Mouse (Mus musculus) midbrain, embryonic 10.5 days (tissue): ENCODE measurements around the gene Tiam1. TPM values are rescaled to one million over a fixed set of nuclear protein-coding genes. Genes with fewer than 3 reads are reported as not detected.

Source experiments
- DNase-seq: peaks from one replicate; pipeline ENCODE4 v3.0.0-alpha.2; 2017; ENCODE audit warnings: low spot score
- H3K27ac ChIP-seq: fragments of 300-500 bp; sonication (generic); replicated peaks from 2 replicates; pipeline ENCODE4 v1.5.1; 2016; ENCODE audit warnings: mild to moderate bottlenecking
- H3K27me3 ChIP-seq: fragments of 300-500 bp; sonication (generic); 2 replicates; pipeline ENCODE4 v1.6.1; 2016; ENCODE audit warnings: low read depth, mild to moderate bottlenecking; ENCODE audit not compliant: poor library complexity, severe bottlenecking
- H3K36me3 ChIP-seq: fragments of 300-500 bp; sonication (generic); 2 replicates; pipeline ENCODE4 v1.6.1; 2016; ENCODE audit warnings: mild to moderate bottlenecking, moderate library complexity
- H3K4me1 ChIP-seq: fragments of 300-500 bp; sonication (generic); 2 replicates; pipeline ENCODE4 v1.6.1; 2016
- H3K4me3 ChIP-seq: fragments of 300-500 bp; sonication (generic); 2 replicates; pipeline ENCODE4 v1.5.1; 2016; ENCODE audit warnings: mild to moderate bottlenecking, moderate library complexity
- H3K9me3 ChIP-seq: fragments of 300-500 bp; sonication (generic); replicated peaks from 2 replicates; pipeline ENCODE4 v1.6.1; 2016; ENCODE audit warnings: mild to moderate bottlenecking
- WGBS: fragments of 180-500 bp; shearing (Covaris S2); methylation state at CpG from one replicate; pipeline ENCODE4 v1.1.7; 2016; 5-methylcytosine and 5-hydroxymethylcytosine counted together
- polyA plus RNA-seq: library from polyadenylated mRNA; unstranded; fragments of >200 nt; fragmentation: Nextera tagmentation; extraction: Ambion mirVana; gene quantifications from 2 replicates; pipeline ENCODE4 v1.2.1, GENCODE M21; 2016

The Tiam1 gene
- polyA plus RNA-seq, 1 experiment from 2014 or later = 13.8 TPM

- no peak overlapping the region for H3K4me3 ChIP-seq
- no peak for DNase-seq
- H3K9me3 ChIP-seq = no peaks in the 10 kb centered on the region
- 84% methylated on average over 5 of the region's 5 CpGs for WGBS
- H3K27me3 ChIP-seq = no peaks in the 10 kb centered on the region
- 0 out of 2 replicates have a peak, but pooled peaks cover 4% of the 10 kb centered on the region for H3K4me1 ChIP-seq
- peaks cover 6% of the 10 kb centered on the region; the same call in 1 of the 2 replicates for H3K36me3 ChIP-seq
- H3K27ac ChIP-seq = no peak overlapping the region
Measured at GRCm38 (mm10) chr16:89839829-89840228, 303.7 kb downstream of the Tiam1 start.

GRCm38 (mm10) chr16:89837096-89837495, 306.5 kb downstream of the Tiam1 start:
- 81% methylated on average over 9 of the region's 9 CpGs for WGBS
- H3K27me3 ChIP-seq = no peaks in the 10 kb centered on the region
- H3K9me3 ChIP-seq = no peaks in the 10 kb centered on the region
- H3K4me3 ChIP-seq = no peak overlapping the region
- no peak for DNase-seq
- H3K4me1 ChIP-seq = 0 out of 2 replicates have a peak, but pooled peaks cover 2% of the 10 kb centered on the region
- H3K27ac ChIP-seq = no peak overlapping the region; the same call in 1 of the 2 replicates
- peaks cover 11% of the 10 kb centered on the region; the same call in 1 of the 2 replicates for H3K36me3 ChIP-seq

- peaks cover 11% of the 10 kb centered on the region; the same call in 1 of the 2 replicates for H3K36me3 ChIP-seq
- peaks cover 3% of the 10 kb centered on the region; the same call in 1 of the 2 replicates for H3K4me1 ChIP-seq
- no peak for DNase-seq
- no peaks in the 10 kb centered on the region for H3K27me3 ChIP-seq
- WGBS = 90% methylated on average over 7 of the region's 7 CpGs
- no peaks in the 10 kb centered on the region for H3K9me3 ChIP-seq
- 0 out of 2 replicates have a peak overlapping the region, but pooled peaks have one; percentile 42 for H3K27ac ChIP-seq
- no peak overlapping the region for H3K4me3 ChIP-seq
Measured at GRCm38 (mm10) chr16:89835551-89835950, 308.0 kb downstream of the Tiam1 start.

- H3K27me3 ChIP-seq = no peaks in the 10 kb centered on the region
- no peak overlapping the region for H3K4me3 ChIP-seq
- WGBS = 85% methylated on average over 11 of the region's 11 CpGs
- H3K36me3 ChIP-seq = peaks cover 11% of the 10 kb centered on the region; the same call in 1 of the 2 replicates
- no peak overlapping the region for H3K27ac ChIP-seq
- peaks cover 5% of the 10 kb centered on the region; the same call in 1 of the 2 replicates for H3K4me1 ChIP-seq
- H3K9me3 ChIP-seq = no peaks in the 10 kb centered on the region
- DNase-seq = no peak
Measured at GRCm38 (mm10) chr16:89833011-89833410, 310.6 kb downstream of the Tiam1 start.

- H3K36me3 ChIP-seq = peaks cover 11% of the 10 kb centered on the region; the same call in 1 of the 2 replicates
- H3K9me3 ChIP-seq = no peaks in the 10 kb centered on the region
- 48% methylated on average over 10 of the region's 10 CpGs for WGBS
- H3K27me3 ChIP-seq = no peaks in the 10 kb centered on the region
- DNase-seq = peak; percentile 49
- no peak overlapping the region for H3K4me3 ChIP-seq
- peaks cover 13% of the 10 kb centered on the region; the same call in 1 of the 2 replicates for H3K4me1 ChIP-seq
- no peak overlapping the region for H3K27ac ChIP-seq
Measured at GRCm38 (mm10) chr16:89831172-89831571, 312.4 kb downstream of the Tiam1 start.

- Histone ChIP-seq H3K27me3 (no peaks in the 10 kb centered on the region), H3K36me3 (peaks cover 10% of the 10 kb centered on the region; the same call in 1 of the 2 replicates), H3K9me3 (no peaks in the 10 kb centered on the region), H3K27ac (no peak overlapping the region), H3K4me3 (no peak overlapping the region), H3K4me1 (peaks cover 13% of the 10 kb centered on the region; the same call in 1 of the 2 replicates)
- WGBS = 87% methylated on average over 15 of the region's 15 CpGs
- DNase-seq = no peak
Measured at GRCm38 (mm10) chr16:89830221-89830648, 313.3 kb downstream of the Tiam1 start.

GRCm38 (mm10) chr16:89827496-89828125, 316.0 kb downstream of the Tiam1 start:
- Histone ChIP-seq H3K4me3 (no peak overlapping the region), H3K4me1 (peaks cover 13% of the 10 kb centered on the region; the same call in 1 of the 2 replicates), H3K9me3 (no peaks in the 10 kb centered on the region), H3K27me3 (no peaks in the 10 kb centered on the region), H3K27ac (peak overlapping the region; percentile 3; the same call in 1 of the 2 replicates), H3K36me3 (peaks cover under 1% of the 10 kb centered on the region; the same call in 1 of the 2 replicates)
- no peak for DNase-seq
- 81% methylated on average over 17 of the region's 17 CpGs for WGBS

- peaks cover 10% of the 10 kb centered on the region; the same call in 1 of the 2 replicates for H3K4me1 ChIP-seq
- 75% methylated on average over 12 of the region's 12 CpGs for WGBS
- no peak overlapping the region for H3K27ac ChIP-seq
- 0 out of 2 replicates have a peak, but pooled peaks cover 3% of the 10 kb centered on the region for H3K27me3 ChIP-seq
- H3K4me3 ChIP-seq = no peak overlapping the region
- H3K36me3 ChIP-seq = peaks cover 5% of the 10 kb centered on the region; the same call in 1 of the 2 replicates
- peaks cover under 1% of the 10 kb centered on the region; the same call in 1 of the 2 replicates for H3K9me3 ChIP-seq
- no peak for DNase-seq
Measured at GRCm38 (mm10) chr16:89825875-89826274, 317.7 kb downstream of the Tiam1 start.

- peaks cover 21% of the 10 kb centered on the region for H3K4me1 ChIP-seq
- peaks cover 10% of the 10 kb centered on the region; the same call in 1 of the 2 replicates for H3K36me3 ChIP-seq
- no peak overlapping the region for H3K27ac ChIP-seq
- no peak for DNase-seq
- H3K27me3 ChIP-seq = peaks cover 33% of the 10 kb centered on the region
- WGBS = 90% methylated on average over 6 of the region's 6 CpGs
- H3K9me3 ChIP-seq = peaks cover 4% of the 10 kb centered on the region; the same call in 1 of the 2 replicates
- H3K4me3 ChIP-seq = no peak overlapping the region
Measured at GRCm38 (mm10) chr16:89822882-89823281, 320.7 kb downstream of the Tiam1 start.

- Histone ChIP-seq H3K27ac (no peak overlapping the region), H3K27me3 (peaks cover 73% of the 10 kb centered on the region), H3K4me3 (peak overlapping the region; percentile 59), H3K9me3 (peaks cover 4% of the 10 kb centered on the region; the same call in 1 of the 2 replicates), H3K4me1 (peaks cover 57% of the 10 kb centered on the region), H3K36me3 (peaks cover 10% of the 10 kb centered on the region; the same call in 1 of the 2 replicates)
- 19% methylated on average over 4 of the region's 4 CpGs for WGBS
- no peak for DNase-seq
Measured at GRCm38 (mm10) chr16:89818661-89819060, 324.9 kb downstream of the Tiam1 start.

- peak overlapping the region; percentile 59 for H3K4me3 ChIP-seq
- peak overlapping the region; percentile 69 for H3K27ac ChIP-seq
- peak; percentile 53 for DNase-seq
- peaks cover 79% of the 10 kb centered on the region for H3K27me3 ChIP-seq
- WGBS = 3% methylated on average over 38 of the region's 38 CpGs
- peaks cover 4% of the 10 kb centered on the region; the same call in 1 of the 2 replicates for H3K9me3 ChIP-seq
- H3K4me1 ChIP-seq = peaks cover 63% of the 10 kb centered on the region
- H3K36me3 ChIP-seq = peaks cover 10% of the 10 kb centered on the region; the same call in 1 of the 2 replicates
Measured at GRCm38 (mm10) chr16:89817861-89818630, 325.5 kb downstream of the Tiam1 start.

- Histone ChIP-seq H3K4me3 (peak overlapping the region; percentile 59), H3K36me3 (peaks cover 11% of the 10 kb centered on the region), H3K27ac (peak overlapping the region; percentile 66), H3K27me3 (peaks cover 84% of the 10 kb centered on the region), H3K9me3 (peaks cover 4% of the 10 kb centered on the region; the same call in 1 of the 2 replicates), H3K4me1 (peaks cover 67% of the 10 kb centered on the region)
- 2% methylated on average over 9 of the region's 9 CpGs for WGBS
- DNase-seq = no peak
Measured at GRCm38 (mm10) chr16:89817301-89817700, 326.3 kb downstream of the Tiam1 start.
